Mouse (Mus musculus): ENCODE results near the gene Sart1. TPM values are rescaled to one million over a fixed set of nuclear protein-coding genes. Genes with fewer than 3 reads are reported as not detected.
A peak's percentile ranks its signal among the peaks of the same experiment; 100 is the strongest.
"Not testable (repeated sequence)": the region's sequence is repeated elsewhere in the genome, so short reads cannot be mapped to it uniquely, and the experiment has no call there.

Sart1 gene
- total RNA-seq, 2 experiments from 2014 or later: 82.3 to 92.4 TPM

- no peak for ATAC-seq (replicated peaks; ENCODE audit: low FRiP score, low TSS enrichment, poor library complexity, severe bottlenecking)
These were observed 5.2 kb downstream of the Sart1 start for GRCm38 (mm10) chr19:5383326-5383725.

DNA sequence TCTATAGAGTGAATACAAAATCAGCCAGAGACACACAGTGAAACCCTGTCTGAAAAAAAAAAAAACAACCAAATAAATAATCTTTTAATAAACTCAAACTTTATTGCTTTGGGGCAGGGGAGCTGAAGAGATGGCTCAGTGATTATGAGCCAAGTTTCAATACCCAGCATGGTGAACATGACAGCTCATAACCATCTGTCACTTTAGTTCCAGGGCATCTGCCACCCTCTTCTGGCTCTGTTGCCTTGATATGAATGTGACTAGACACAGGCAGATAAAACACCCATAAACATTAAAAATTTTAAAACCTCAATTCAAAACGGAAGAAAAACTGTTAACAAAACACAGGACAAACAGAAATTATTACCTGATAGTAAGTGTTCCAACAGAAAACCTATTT is 11.1 kb downstream of the Sart1 start:
- ATAC-seq (replicated peaks; ENCODE audit: low FRiP score, low TSS enrichment, poor library complexity, severe bottlenecking): no peak

GRCm38 (mm10) chr19:5374748-5375147 is 13.8 kb downstream of the Sart1 start:
- ATAC-seq (replicated peaks; ENCODE audit: low FRiP score, low TSS enrichment, poor library complexity, severe bottlenecking): no peak

GRCm38 (mm10) chr19:5374177-5374576 is 14.3 kb downstream of the Sart1 start:
- ATAC-seq (replicated peaks; ENCODE audit: low FRiP score, low TSS enrichment, poor library complexity, severe bottlenecking): no peak

DNA sequence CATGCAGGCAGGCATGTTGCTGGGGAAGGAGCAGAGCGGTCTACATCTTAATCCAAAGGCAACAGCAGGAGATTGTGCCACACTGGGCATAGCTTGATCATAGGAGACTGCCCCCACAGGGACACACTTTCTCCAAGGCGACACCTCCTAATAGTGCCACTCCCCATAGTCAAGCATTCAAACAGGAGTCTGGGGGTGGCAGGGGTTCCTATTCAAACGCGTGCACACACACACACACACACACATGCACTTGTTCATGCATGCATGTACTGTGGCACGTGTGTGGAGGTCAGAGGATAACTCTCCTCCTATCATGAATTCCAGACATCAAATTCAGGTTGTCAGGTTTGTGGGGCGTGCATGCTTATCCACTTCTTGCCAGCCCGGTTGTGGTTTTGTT is 15.8 kb downstream of the Sart1 start:
- ATAC-seq (replicated peaks; ENCODE audit: low FRiP score, low TSS enrichment, poor library complexity, severe bottlenecking): no peak

- no peak for ATAC-seq (replicated peaks; ENCODE audit: low FRiP score, low TSS enrichment, poor library complexity, severe bottlenecking)
These were observed 17.6 kb downstream of the Sart1 start for GRCm38 (mm10) chr19:5370932-5371331.

DNA sequence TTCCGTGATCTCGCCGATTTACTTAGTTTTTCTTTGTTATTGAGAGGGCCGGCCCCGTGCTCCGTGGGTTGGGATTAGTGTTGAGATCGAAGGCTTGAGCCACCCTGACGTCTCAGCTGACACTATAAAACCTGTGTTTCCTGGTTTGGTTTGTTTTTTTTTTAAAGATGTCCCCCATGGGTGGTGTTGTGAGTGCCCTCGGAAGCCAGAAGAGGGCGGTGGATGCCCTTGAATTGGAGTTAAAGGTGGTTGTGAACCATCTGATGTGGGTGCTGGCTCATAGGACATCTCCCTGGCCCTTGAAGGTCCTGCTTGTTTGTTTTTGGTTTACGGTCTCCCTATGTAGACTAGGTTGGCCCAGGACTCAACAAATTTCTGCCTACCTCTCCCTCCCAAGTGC is 21.0 kb downstream of the Sart1 start:
- no peak for ATAC-seq (replicated peaks; ENCODE audit: low FRiP score, low TSS enrichment, poor library complexity, severe bottlenecking)

DNA sequence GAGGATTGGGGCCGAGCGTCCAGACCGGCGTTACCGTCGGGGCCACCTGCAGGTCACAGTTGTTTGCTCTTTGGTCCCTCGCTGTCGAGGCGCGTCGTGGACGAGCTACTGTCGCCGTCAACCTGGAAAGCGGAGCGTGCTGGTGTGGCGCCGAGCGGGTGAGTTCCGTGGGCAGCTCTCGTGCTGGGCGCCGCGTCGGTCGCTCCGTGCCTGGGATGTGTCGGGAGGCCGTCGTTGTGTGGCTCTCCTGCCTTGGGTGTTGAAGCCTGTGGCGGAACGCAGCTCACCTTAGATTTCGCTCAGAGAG is 21.5 kb downstream of the Sart1 start, which contains the start of gene Banf1:
Banf1 (minus strand) TSS at position 116 of the 307 bp plus-strand sequence.
- peak; percentile 25 for ATAC-seq (replicated peaks; ENCODE audit: low FRiP score, low TSS enrichment, poor library complexity, severe bottlenecking)

GRCm38 (mm10) chr19:5366175-5367052 is 22.1 kb downstream of the Sart1 start, which contains the start of gene Eif1ad:
Gene Eif1ad (plus strand): TSS chr19:5366741.
- peak; percentile 79 for ATAC-seq (replicated peaks; ENCODE audit: low FRiP score, low TSS enrichment, poor library complexity, severe bottlenecking)

GRCm38 (mm10) chr19:5365751-5366150 is 22.8 kb downstream of the Sart1 start:
- ATAC-seq (replicated peaks; ENCODE audit: low FRiP score, low TSS enrichment, poor library complexity, severe bottlenecking): no peak

DNA sequence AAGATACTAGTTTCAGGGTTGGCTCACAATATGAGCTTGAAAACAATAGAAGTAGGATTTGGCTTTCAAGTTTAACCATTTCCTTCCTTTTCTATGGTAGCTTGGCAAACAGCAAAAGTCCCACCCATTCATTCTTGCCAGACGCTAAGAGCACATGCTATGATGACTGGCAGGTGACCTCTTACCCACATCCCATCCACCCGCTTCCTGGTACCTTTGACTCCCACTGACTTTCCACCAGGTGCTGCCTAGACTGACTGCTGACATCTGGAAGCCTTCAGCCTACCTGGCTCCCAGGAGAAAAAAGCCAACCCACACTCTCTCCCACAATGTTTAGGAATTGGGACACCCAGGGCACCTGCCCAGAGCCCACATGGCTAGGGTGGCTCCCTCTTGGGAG is 24.4 kb downstream of the Sart1 start:
- ATAC-seq (replicated peaks; ENCODE audit: low FRiP score, low TSS enrichment, poor library complexity, severe bottlenecking): no peak

GRCm38 (mm10) chr19:5362186-5362585 is 26.3 kb downstream of the Sart1 start:
- no peak for ATAC-seq (replicated peaks; ENCODE audit: low FRiP score, low TSS enrichment, poor library complexity, severe bottlenecking)

- no peak for ATAC-seq (replicated peaks; ENCODE audit: low FRiP score, low TSS enrichment, poor library complexity, severe bottlenecking)
These were observed 32.4 kb downstream of the Sart1 start for GRCm38 (mm10) chr19:5356080-5356479.

DNA sequence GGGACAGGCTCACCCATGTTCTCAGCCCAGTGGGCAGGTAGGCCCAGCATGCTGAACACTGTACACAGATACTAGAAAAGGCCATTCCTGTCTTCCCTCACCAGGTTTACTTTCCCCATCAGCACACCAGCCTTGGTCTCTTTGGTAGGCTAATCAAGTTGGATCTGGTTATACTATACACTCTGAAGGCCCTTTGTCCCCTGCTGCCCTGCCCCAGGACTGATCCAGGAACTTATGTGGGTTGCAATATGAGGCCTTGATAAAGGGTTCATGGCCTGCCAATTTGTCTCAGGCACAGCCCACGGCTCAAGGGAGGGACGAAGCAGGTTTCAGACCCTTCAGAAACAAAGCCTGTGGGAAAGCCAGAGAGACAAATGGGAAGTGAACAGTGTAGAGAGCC is 34.9 kb downstream of the Sart1 start:
- ATAC-seq (replicated peaks; ENCODE audit: low FRiP score, low TSS enrichment, poor library complexity, severe bottlenecking): no peak

- ATAC-seq (replicated peaks; ENCODE audit: low FRiP score, low TSS enrichment, poor library complexity, severe bottlenecking): not testable (repeated sequence)
These were observed 39.0 kb downstream of the Sart1 start, which contains the start of gene Cst6 for GRCm38 (mm10) chr19:5349502-5349873. Gene Cst6 (minus strand): TSS chr19:5349574.

GRCm38 (mm10) chr19:5348526-5349501 is 39.7 kb downstream of the Sart1 start:
- peak; percentile 71 for ATAC-seq (replicated peaks; ENCODE audit: low FRiP score, low TSS enrichment, poor library complexity, severe bottlenecking)

DNA sequence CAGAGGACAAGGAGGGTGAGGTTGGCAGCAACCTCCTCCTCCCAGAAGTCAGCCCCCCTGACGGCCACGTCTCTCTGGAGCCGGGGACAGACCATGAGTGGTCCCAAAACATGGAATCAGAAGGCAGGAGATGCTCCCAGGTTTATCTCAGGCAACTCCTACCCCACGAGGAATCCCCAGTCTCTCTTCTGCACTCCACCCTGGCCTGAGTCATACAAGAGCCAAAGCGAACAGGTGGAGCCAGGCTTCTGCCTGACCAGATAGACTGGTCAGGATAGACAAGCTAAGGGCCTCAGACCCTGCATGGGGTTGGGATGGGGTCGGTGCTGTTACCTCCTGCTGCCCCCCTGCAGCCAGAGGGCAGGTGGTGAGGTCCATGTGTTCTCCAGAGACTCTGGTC is 40.4 kb downstream of the Sart1 start:
- ATAC-seq (replicated peaks; ENCODE audit: low FRiP score, low TSS enrichment, poor library complexity, severe bottlenecking): no peak

- no peak for ATAC-seq (replicated peaks; ENCODE audit: low FRiP score, low TSS enrichment, poor library complexity, severe bottlenecking)
These were observed 43.0 kb downstream of the Sart1 start for GRCm38 (mm10) chr19:5345297-5346131.

GRCm38 (mm10) chr19:5341360-5341759 is 47.1 kb downstream of the Sart1 start:
- no peak for ATAC-seq (replicated peaks; ENCODE audit: low FRiP score, low TSS enrichment, poor library complexity, severe bottlenecking)
